Comparison of ENCODE assay signal across 9 mouse cellular contexts in the genomic region with DNA sequence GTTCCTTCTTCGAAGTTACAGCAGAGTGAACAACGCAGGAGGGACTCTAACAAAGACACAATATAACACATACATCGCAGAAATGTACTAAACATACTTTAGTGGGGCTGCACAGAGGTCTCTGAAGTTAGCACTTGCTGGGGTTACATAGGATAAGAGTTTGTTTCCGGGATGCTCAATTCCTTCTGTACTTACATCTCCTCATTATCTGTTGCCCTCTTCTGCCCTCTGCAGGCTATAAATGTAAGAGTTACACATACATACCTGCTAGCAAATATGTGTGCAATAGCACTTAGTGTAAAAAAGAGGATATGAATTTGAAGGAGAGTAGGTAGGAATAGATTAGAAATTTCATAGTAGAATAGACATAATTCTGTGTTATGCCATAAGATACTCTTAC. TPM values are rescaled to one million over a fixed set of nuclear protein-coding genes. Genes with fewer than 3 reads are reported as not detected.
A peak's percentile ranks its signal among the peaks of the same experiment; 100 is the strongest.
DNase-seq lines count a peak whose midpoint lies in the region; ATAC-seq and TF ChIP-seq lines count a peak whose summit lies in the region.
"Had no signal": no experiment of that assay in that cellular context is flagged by ENCODE, and none has a peak within 500 bp of the region (broad histone marks: within the 10 kb centered on the region; RNA-seq: fewer than 3 reads in every experiment).

No protein-coding gene starts in this region.

- 0 out of 2 replicates have a peak, but pooled peaks cover 3% of the 10 kb centered on the region for H3K9me3 ChIP-seq in limb, embryonic 14.5 days (ENCODE audit: control insufficient read depth, low read length)
- H3K9me3 ChIP-seq in limb, embryonic 10.5 days (replicated peaks) = no peaks in the 10 kb centered on the region
- H3K9me3 ChIP-seq: liver, embryonic 15.5 days had no signal

- no peaks in the 10 kb centered on the region for H3K36me3 ChIP-seq in limb, embryonic 14.5 days (ENCODE audit: control insufficient read depth, insufficient read depth, low read length)
- no peaks in the 10 kb centered on the region for H3K36me3 ChIP-seq in limb, embryonic 10.5 days
- H3K36me3 ChIP-seq: liver, embryonic 15.5 days had no signal

- 48% methylated on average over 4 of the region's 4 CpGs for WGBS in limb, embryonic 14.5 days
- 60% methylated on average over 4 of the region's 4 CpGs for WGBS in limb, embryonic 10.5 days

- no peak overlapping the region for H3K9ac ChIP-seq in limb, embryonic 14.5 days (ENCODE audit: low read depth, low read length, severe bottlenecking)
- H3K9ac ChIP-seq: liver, embryonic 15.5 days had no signal

- H3K4me1 ChIP-seq in limb, embryonic 14.5 days (ENCODE audit: control insufficient read depth, insufficient read depth, low read length) = no peaks in the 10 kb centered on the region
- H3K4me1 ChIP-seq in limb, embryonic 10.5 days = no peaks in the 10 kb centered on the region
- H3K4me1 ChIP-seq: liver, embryonic 15.5 days had no signal

- no peak overlapping the region for H3K4me2 ChIP-seq in limb, embryonic 14.5 days (replicated peaks; ENCODE audit: low read depth, low read length, severe bottlenecking)
- H3K4me2 ChIP-seq: liver, embryonic 15.5 days had no signal

- no peak overlapping the region for H3K27ac ChIP-seq in limb, embryonic 14.5 days (replicated peaks; ENCODE audit: low read depth, low read length)
- H3K27ac ChIP-seq in limb, embryonic 10.5 days = no peak overlapping the region
- H3K27ac ChIP-seq: liver, embryonic 15.5 days had no signal

- DNase-seq in limb, embryonic 14.5 days (ENCODE audit: low spot score) = peak; percentile 61
- no peak for DNase-seq in limb, embryonic 10.5 days (ENCODE audit: low spot score)
- DNase-seq in Muller cell, postnatal 12 days (ENCODE audit: inconsistent ontology term) = peak; percentile 57
- DNase-seq in cerebellum, postnatal 14 days = peak; percentile 69 to 74
- peak; percentile 25 to 70 for DNase-seq in left cerebral cortex, adult 9 months (ENCODE audit: low spot score in 2 of 2)
- DNase-seq in retina, adult 2 months (ENCODE audit: low read depth, low spot score) = peak; percentile 25
- no peak for DNase-seq in gastrocnemius, adult 8-10 months (ENCODE audit: low spot score in 2 of 2)

- TF ChIP-seq POLR2A in limb, embryonic 14.5 days (IDR thresholded peaks at IDR 0.05; ENCODE audit: borderline replicate concordance, extremely low read depth, insufficient read depth, insufficient read length) = no peak

- no peak; the same call in 1 of the 2 replicates for ATAC-seq in limb, embryonic 14.5 days (ENCODE audit: low FRiP score, low read depth)
- ATAC-seq in hematopoietic stem cell, adult 5-6 weeks (replicated peaks in 1 of 2; ENCODE audit: insufficient read depth in 1 of 2, low FRiP score in 2 of 2, low TSS enrichment in 1 of 2, low read depth in 1 of 2, poor library complexity in 2 of 2, severe bottlenecking in 2 of 2) = peak; percentile 92 to 93

- H3K4me3 ChIP-seq in limb, embryonic 14.5 days (replicated peaks; ENCODE audit: low read length) = no peak overlapping the region
- no peak overlapping the region for H3K4me3 ChIP-seq in limb, embryonic 10.5 days
- H3K4me3 ChIP-seq: liver, embryonic 15.5 days had no signal

- H3K27me3 ChIP-seq in limb, embryonic 14.5 days (ENCODE audit: control insufficient read depth, insufficient read depth, low read length) = no peaks in the 10 kb centered on the region
- H3K27me3 ChIP-seq in limb, embryonic 10.5 days (ENCODE audit: low read depth, poor library complexity, severe bottlenecking) = no peaks in the 10 kb centered on the region
- H3K27me3 ChIP-seq: liver, embryonic 15.5 days had no signal

RNA-seq across cellular contexts. Expression of gene Golim4, which starts 44.4 kb away (rescaled TPM):
- 60.6 and 68.0 TPM in 2 replicates for polyA plus RNA-seq in limb, embryonic 14.5 days (2012; rRNA removed)
- 44.2 and 51.0 TPM in 2 replicates for polyA plus RNA-seq in limb, embryonic 14.5 days (2014; fragmentation: Nextera tagmentation; extraction: Ambion mirVana)
- 38.1 and 48.7 TPM in 2 replicates for polyA plus RNA-seq in limb, embryonic 10.5 days (2016; fragmentation: Nextera tagmentation; extraction: Ambion mirVana)
- total RNA-seq in hematopoietic stem cell, adult 5-6 weeks (2017) = 51.6 and 66.0 TPM in 2 replicates
- 1 to 10 TPM; 5.4 to 8.6 (median 6.5) TPM for total RNA-seq in gastrocnemius, adult 8-10 months (2022)

Comparison
In these comparisons a context has a peak if more than half of its experiments do, and no peak if none do; other contexts are left out.
1. DNase-seq: peak in limb, embryonic 14.5 days (single experiment), Muller cell, postnatal 12 days (single experiment), cerebellum, postnatal 14 days (2 of 2), left cerebral cortex, adult 9 months (2 of 2) and retina, adult 2 months (single experiment); none in limb, embryonic 10.5 days (single experiment) and gastrocnemius, adult 8-10 months (0 of 2).